Mouse (Mus musculus) forebrain, embryonic 11.5 days (tissue): ENCODE data around the gene Dock2. TPM values are rescaled to one million over a fixed set of nuclear protein-coding genes. Genes with fewer than 3 reads are reported as not detected.

Source experiments
- ATAC-seq: fragments of 200-750 bp; cut with Nextera tagmentation; replicated peaks from 2 replicates; pipeline ENCODE4 v1.8.0; 2017; ENCODE audit warnings: moderate TSS enrichment; ENCODE audit not compliant: low FRiP score
- DNase-seq: peaks from one replicate; pipeline ENCODE4 v3.0.0-alpha.2; 2017; ENCODE audit warnings: low spot score
- H3K27ac ChIP-seq: fragments of 300-500 bp; sonication (generic); 2 replicates; pipeline ENCODE4 v1.5.1; 2014; ENCODE audit warnings: low read depth, low read length
- H3K27me3 ChIP-seq: fragments of 300-500 bp; sonication (generic); 2 replicates; pipeline ENCODE4 v1.6.1; 2014; ENCODE audit warnings: mild to moderate bottlenecking, low read length, mixed read lengths; ENCODE audit not compliant: control insufficient read depth, insufficient read depth
- H3K36me3 ChIP-seq: fragments of 300-500 bp; sonication (generic); 2 replicates; pipeline ENCODE4 v1.6.1; 2014; ENCODE audit warnings: mild to moderate bottlenecking, low read length, moderate library complexity, mixed read lengths; ENCODE audit not compliant: control insufficient read depth, insufficient read depth
- H3K4me1 ChIP-seq: fragments of 300-500 bp; sonication (generic); replicated peaks from 2 replicates; pipeline ENCODE4 v1.6.1; 2014; ENCODE audit warnings: low read length, mixed read lengths; ENCODE audit not compliant: control insufficient read depth, insufficient read depth
- H3K4me2 ChIP-seq: fragments of 300-500 bp; sonication (generic); 2 replicates; pipeline ENCODE4 v1.6.1; 2014; ENCODE audit warnings: low read depth, mild to moderate bottlenecking, low read length, moderate library complexity, mixed read lengths; ENCODE audit not compliant: severe bottlenecking
- H3K4me3 ChIP-seq: fragments of 300-500 bp; sonication (generic); 2 replicates; pipeline ENCODE4 v1.5.1; 2014; ENCODE audit warnings: low read depth, low read length
- H3K9ac ChIP-seq: fragments of 300-500 bp; sonication (generic); 2 replicates; pipeline ENCODE4 v1.6.1; 2014; ENCODE audit warnings: low read length
- H3K9me3 ChIP-seq: fragments of 300-500 bp; sonication (generic); 2 replicates; pipeline ENCODE4 v1.6.1; 2016; ENCODE audit warnings: low read length, mixed read lengths; ENCODE audit not compliant: control insufficient read depth
- WGBS: fragments of 180-500 bp; shearing (Covaris S2); extraction: QIAGEN DNeasy Blood & Tissue Kit; methylation state at CpG from one replicate; pipeline ENCODE4 v1.1.7; 2014; 5-methylcytosine and 5-hydroxymethylcytosine counted together
- polyA plus RNA-seq: library from polyadenylated mRNA; unstranded; fragments of >200 nt; fragmentation: Nextera tagmentation; extraction: Ambion mirVana; gene quantifications from 2 replicates; pipeline ENCODE4 v1.2.1, GENCODE M21; 2014

Gene Dock2
- polyA plus RNA-seq, 1 experiment from 2014 or later = 1.1 TPM

GRCm38 (mm10) chr11:34796097-34796496, 12.4 kb upstream of the Dock2 start:
- no peaks in the 10 kb centered on the region for H3K9me3 ChIP-seq
- ATAC-seq = no peak
- no peak overlapping the region for H3K4me2 ChIP-seq
- H3K4me1 ChIP-seq = no peaks in the 10 kb centered on the region
- DNase-seq = no peak
- H3K36me3 ChIP-seq = no peaks in the 10 kb centered on the region
- H3K9ac ChIP-seq = no peak overlapping the region
- WGBS = 35% methylated on average over 4 of the region's 4 CpGs
- no peak overlapping the region for H3K4me3 ChIP-seq
- no peak overlapping the region for H3K27ac ChIP-seq
- no peaks in the 10 kb centered on the region for H3K27me3 ChIP-seq

- DNase-seq = no peak
- WGBS = 71% methylated on average over 8 of the region's 8 CpGs
These were observed 8.2 kb upstream of the Dock2 start for GRCm38 (mm10) chr11:34791872-34792271.

GRCm38 (mm10) chr11:34784864-34785263, 1.2 kb upstream of the Dock2 start:
- Histone ChIP-seq H3K4me3 (no peak overlapping the region), H3K9me3 (no peaks in the 10 kb centered on the region), H3K36me3 (no peaks in the 10 kb centered on the region), H3K27ac (no peak overlapping the region), H3K9ac (no peak overlapping the region), H3K4me1 (no peaks in the 10 kb centered on the region), H3K27me3 (no peaks in the 10 kb centered on the region), H3K4me2 (no peak overlapping the region)
- ATAC-seq = no peak
- no peak for DNase-seq

More at GRCm38 (mm10) chr11:34791872-34792271, 8.2 kb upstream of the Dock2 start:
- H3K4me2 ChIP-seq = no peak overlapping the region
- no peak; the same call in 1 of the 2 replicates for ATAC-seq
- H3K27me3 ChIP-seq = no peaks in the 10 kb centered on the region
- H3K36me3 ChIP-seq = no peaks in the 10 kb centered on the region
- H3K27ac ChIP-seq = no peak overlapping the region
- no peaks in the 10 kb centered on the region for H3K4me1 ChIP-seq
- no peak overlapping the region for H3K4me3 ChIP-seq
- H3K9me3 ChIP-seq = no peaks in the 10 kb centered on the region
- H3K9ac ChIP-seq = no peak overlapping the region

- Histone ChIP-seq H3K4me3 (no peak overlapping the region), H3K27ac (no peak overlapping the region), H3K27me3 (no peaks in the 10 kb centered on the region), H3K9ac (no peak overlapping the region), H3K4me2 (no peak overlapping the region), H3K4me1 (no peaks in the 10 kb centered on the region), H3K9me3 (no peaks in the 10 kb centered on the region), H3K36me3 (no peaks in the 10 kb centered on the region)
- ATAC-seq (no peak), DNase-seq (no peak)
- 82% methylated on average over 8 of the region's 8 CpGs for WGBS
These were observed 919 bp downstream of the Dock2 start for GRCm38 (mm10) chr11:34782516-34783430.

GRCm38 (mm10) chr11:34780786-34781185, 2.9 kb downstream of the Dock2 start:
- Histone ChIP-seq H3K4me3 (no peak overlapping the region), H3K4me2 (no peak overlapping the region), H3K9ac (no peak overlapping the region), H3K9me3 (no peaks in the 10 kb centered on the region), H3K27me3 (no peaks in the 10 kb centered on the region), H3K36me3 (no peaks in the 10 kb centered on the region), H3K4me1 (no peaks in the 10 kb centered on the region), H3K27ac (no peak overlapping the region)
- no peak for DNase-seq
- 92% methylated on average over 2 of the region's 2 CpGs for WGBS
- ATAC-seq = no peak

GRCm38 (mm10) chr11:34779966-34780365, 3.7 kb downstream of the Dock2 start:
- Histone ChIP-seq H3K27me3 (no peaks in the 10 kb centered on the region), H3K9ac (no peak overlapping the region), H3K4me1 (no peaks in the 10 kb centered on the region), H3K9me3 (no peaks in the 10 kb centered on the region), H3K4me3 (no peak overlapping the region), H3K36me3 (no peaks in the 10 kb centered on the region), H3K27ac (no peak overlapping the region), H3K4me2 (no peak overlapping the region)
- no peak for DNase-seq
- ATAC-seq = no peak
- 87% methylated on average over 4 of the region's 4 CpGs for WGBS

GRCm38 (mm10) chr11:34778351-34778750, 5.3 kb downstream of the Dock2 start:
- H3K4me3 ChIP-seq = no peak overlapping the region
- no peaks in the 10 kb centered on the region for H3K9me3 ChIP-seq
- H3K27me3 ChIP-seq = no peaks in the 10 kb centered on the region
- ATAC-seq (no peak), DNase-seq (no peak)
- H3K4me2 ChIP-seq = no peak overlapping the region
- no peak overlapping the region for H3K27ac ChIP-seq
- WGBS = 84% methylated on average over 3 of the region's 3 CpGs
- no peak overlapping the region for H3K9ac ChIP-seq
- no peaks in the 10 kb centered on the region for H3K4me1 ChIP-seq
- no peaks in the 10 kb centered on the region for H3K36me3 ChIP-seq

GRCm38 (mm10) chr11:34777529-34777928, 6.2 kb downstream of the Dock2 start:
- no peak overlapping the region for H3K9ac ChIP-seq
- H3K36me3 ChIP-seq = no peaks in the 10 kb centered on the region
- ATAC-seq (no peak), DNase-seq (no peak)
- H3K4me3 ChIP-seq = no peak overlapping the region
- no peak overlapping the region for H3K27ac ChIP-seq
- WGBS = 92% methylated on average over 4 of the region's 4 CpGs
- no peak overlapping the region for H3K4me2 ChIP-seq
- H3K4me1 ChIP-seq = no peaks in the 10 kb centered on the region
- no peaks in the 10 kb centered on the region for H3K9me3 ChIP-seq
- H3K27me3 ChIP-seq = no peaks in the 10 kb centered on the region

GRCm38 (mm10) chr11:34776054-34776453, 7.6 kb downstream of the Dock2 start:
- DNase-seq (no peak), ATAC-seq (no peak)
- Histone ChIP-seq H3K4me3 (no peak overlapping the region), H3K36me3 (no peaks in the 10 kb centered on the region), H3K27me3 (no peaks in the 10 kb centered on the region), H3K4me1 (no peaks in the 10 kb centered on the region), H3K27ac (no peak overlapping the region), H3K4me2 (no peak overlapping the region), H3K9me3 (no peaks in the 10 kb centered on the region), H3K9ac (no peak overlapping the region)
- 86% methylated on average over 2 of the region's 2 CpGs for WGBS
